Mouse (Mus musculus): ENCODE results near the gene Cacnb3.

DNA sequence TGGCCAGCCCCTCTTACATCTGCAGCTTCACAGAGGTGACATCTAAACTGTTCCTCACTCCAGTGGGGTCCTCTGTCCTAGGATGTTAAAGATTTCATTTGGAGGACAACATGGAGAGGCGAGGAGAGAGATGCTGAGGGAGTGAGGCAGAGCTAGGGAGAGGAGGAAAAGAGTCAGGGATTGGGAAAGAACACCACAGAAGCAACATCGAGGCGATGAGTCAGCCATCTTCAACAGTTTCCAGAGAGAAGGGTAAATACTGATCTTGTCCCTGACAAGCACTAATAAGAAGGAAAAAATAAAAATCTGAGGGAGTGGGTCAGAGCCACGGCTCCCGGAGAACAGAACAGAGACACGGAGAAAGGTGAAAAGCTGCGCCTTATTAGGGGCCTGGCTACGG, 47.6 kb upstream of the Cacnb3 start:
- no peak for TF ChIP-seq POLR2A (IDR thresholded peaks at IDR 0.05; ENCODE audit: control insufficient read depth, extremely low read depth, insufficient read depth, low read length, poor library complexity)
- TF ChIP-seq CTCF (IDR thresholded peaks at IDR 0.05; ENCODE audit: borderline replicate concordance, control insufficient read depth, extremely low read depth, insufficient read depth, low read length, poor library complexity) = no peak

Measured in thymus, adult 2 months (tissue).